Mouse (Mus musculus) liver, embryonic 15.5 days (tissue): ENCODE measurements around the gene Zfp553. TPM values are rescaled to one million over a fixed set of nuclear protein-coding genes. Genes with fewer than 3 reads are reported as not detected.

Experiments
- ATAC-seq: fragments of 200-750 bp; cut with Nextera tagmentation; 2 replicates; pipeline ENCODE4 v1.8.0; 2017; ENCODE audit warnings: moderate number of reproducible peaks, mild to moderate bottlenecking, moderate library complexity; ENCODE audit not compliant: insufficient read depth
- H3K27ac ChIP-seq: fragments of 300-500 bp; sonication (generic); replicated peaks from 2 replicates; pipeline ENCODE4 v1.5.1; 2015; ENCODE audit warnings: mild to moderate bottlenecking, inconsistent platforms
- H3K27me3 ChIP-seq: fragments of 300-500 bp; sonication (generic); 2 replicates; pipeline ENCODE4 v1.6.1; 2015; ENCODE audit warnings: mild to moderate bottlenecking, inconsistent platforms
- H3K36me3 ChIP-seq: fragments of 300-500 bp; sonication (generic); replicated peaks from 2 replicates; pipeline ENCODE4 v1.6.1; 2015; ENCODE audit warnings: moderate library complexity, mild to moderate bottlenecking, inconsistent platforms
- H3K4me1 ChIP-seq: fragments of 300-500 bp; sonication (generic); replicated peaks from 2 replicates; pipeline ENCODE4 v1.6.1; 2015; ENCODE audit warnings: inconsistent platforms
- H3K4me2 ChIP-seq: fragments of 300-500 bp; sonication (generic); 2 replicates; pipeline ENCODE4 v1.6.1; 2015; ENCODE audit warnings: moderate library complexity, mild to moderate bottlenecking, inconsistent platforms
- H3K4me3 ChIP-seq: fragments of 300-500 bp; sonication (generic); replicated peaks from 2 replicates; pipeline ENCODE4 v1.5.1; 2015; ENCODE audit warnings: mild to moderate bottlenecking, inconsistent platforms
- H3K9ac ChIP-seq: fragments of 300-500 bp; sonication (generic); 2 replicates; pipeline ENCODE4 v1.6.1; 2015; ENCODE audit warnings: moderate library complexity, mild to moderate bottlenecking, inconsistent platforms
- H3K9me3 ChIP-seq: fragments of 300-500 bp; sonication (generic); replicated peaks from 2 replicates; pipeline ENCODE4 v1.6.1; 2016; ENCODE audit warnings: inconsistent platforms
- WGBS: fragments of 180-500 bp; shearing (Covaris S2); methylation state at CpG from one replicate; pipeline ENCODE4 v1.1.7; 2015; ENCODE audit warnings: mixed read lengths; ENCODE audit not compliant: insufficient replicate concordance; 5-methylcytosine and 5-hydroxymethylcytosine counted together
- polyA plus RNA-seq: library from polyadenylated mRNA; unstranded; fragments of >200 nt; fragmentation: Nextera tagmentation; extraction: Ambion mirVana; gene quantifications from 2 replicates; pipeline ENCODE4 v1.2.1, GENCODE M21; 2015

Zfp553 gene
- polyA plus RNA-seq: 6.3 and 6.8 TPM in 2 replicates

GRCm38 (mm10) chr7:127232622-127233367 is at the start of gene Zfp553, which contains the start of gene Sept1:
Gene Zfp553, plus strand, starts transcription at chr7:127233061.
Gene Sept1, minus strand, starts transcription at chr7:127233130.
- Histone ChIP-seq H3K9ac (peak within 1 kb of the TSS; percentile 95), H3K4me1 (peaks cover 58% of the 10 kb centered on the region), H3K27me3 (no peaks in the 10 kb centered on the region), H3K27ac (peak within 1 kb of the TSS; percentile 92), H3K36me3 (peaks cover 36% of the 10 kb centered on the region), H3K4me2 (peak within 1 kb of the TSS; percentile 91), H3K4me3 (peak within 1 kb of the TSS; percentile 90), H3K9me3 (no peaks in the 10 kb centered on the region)
- ATAC-seq: peak; percentile 88
- WGBS: under 1% methylated on average over 64 of the region's 64 CpGs

- Histone ChIP-seq H3K9me3 (no peaks in the 10 kb centered on the region), H3K36me3 (no peaks in the 10 kb centered on the region), H3K9ac (no peak overlapping the region), H3K27me3 (no peaks in the 10 kb centered on the region), H3K4me1 (peaks cover 41% of the 10 kb centered on the region), H3K27ac (peak overlapping the region; percentile 77), H3K4me2 (peak overlapping the region; percentile 4; the same call in 1 of the 2 replicates), H3K4me3 (no peak overlapping the region)
- WGBS: 16% methylated on average over 8 of the region's 8 CpGs
- ATAC-seq: peak; percentile 82
Observed at GRCm38 (mm10) chr7:127183345-127183744, 49.5 kb upstream of the Zfp553 start.

GRCm38 (mm10) chr7:127183828-127184227 is 49.0 kb upstream of the Zfp553 start:
- H3K27ac ChIP-seq: peak overlapping the region; percentile 77; the same call in 1 of the 2 replicates
- peak; percentile 66 for ATAC-seq
- 38% methylated on average over 6 of the region's 6 CpGs for WGBS
- peaks cover 44% of the 10 kb centered on the region for H3K4me1 ChIP-seq
- H3K4me3 ChIP-seq: no peak overlapping the region
- no peaks in the 10 kb centered on the region for H3K27me3 ChIP-seq
- no peak overlapping the region for H3K9ac ChIP-seq
- H3K9me3 ChIP-seq: no peaks in the 10 kb centered on the region
- 0 out of 2 replicates have a peak overlapping the region, but pooled peaks have one; percentile 4 for H3K4me2 ChIP-seq
- no peaks in the 10 kb centered on the region for H3K36me3 ChIP-seq

- Histone ChIP-seq H3K4me1 (peaks cover 49% of the 10 kb centered on the region), H3K4me3 (no peak overlapping the region), H3K4me2 (no peak overlapping the region), H3K9ac (no peak overlapping the region), H3K27ac (0 out of 2 replicates have a peak overlapping the region, but pooled peaks have one; percentile 77), H3K27me3 (no peaks in the 10 kb centered on the region), H3K9me3 (no peaks in the 10 kb centered on the region), H3K36me3 (no peaks in the 10 kb centered on the region)
- no peak for ATAC-seq
- 17% methylated on average over 1 of the region's 1 CpGs for WGBS
Observed at GRCm38 (mm10) chr7:127184720-127185119, 48.1 kb upstream of the Zfp553 start.

- 47% methylated on average over 3 of the region's 3 CpGs for WGBS
- H3K4me2 ChIP-seq: no peak overlapping the region
- H3K27ac ChIP-seq: no peak overlapping the region
- H3K4me3 ChIP-seq: no peak overlapping the region
- no peaks in the 10 kb centered on the region for H3K36me3 ChIP-seq
- no peaks in the 10 kb centered on the region for H3K9me3 ChIP-seq
- H3K9ac ChIP-seq: no peak overlapping the region
- H3K4me1 ChIP-seq: peaks cover 44% of the 10 kb centered on the region
- ATAC-seq: no peak
- H3K27me3 ChIP-seq: no peaks in the 10 kb centered on the region
Observed at GRCm38 (mm10) chr7:127185601-127186000, 47.3 kb upstream of the Zfp553 start.

GRCm38 (mm10) chr7:127187351-127187750 is 45.5 kb upstream of the Zfp553 start:
- H3K27ac ChIP-seq: no peak overlapping the region
- H3K4me3 ChIP-seq: no peak overlapping the region
- no peaks in the 10 kb centered on the region for H3K9me3 ChIP-seq
- no peaks in the 10 kb centered on the region for H3K27me3 ChIP-seq
- no peak overlapping the region for H3K9ac ChIP-seq
- peaks cover 13% of the 10 kb centered on the region for H3K36me3 ChIP-seq
- no peak for ATAC-seq
- peaks cover 33% of the 10 kb centered on the region for H3K4me1 ChIP-seq
- WGBS: 69% methylated on average over 10 of the region's 10 CpGs
- H3K4me2 ChIP-seq: no peak overlapping the region

- Histone ChIP-seq H3K27ac (no peak overlapping the region), H3K36me3 (peaks cover 25% of the 10 kb centered on the region), H3K4me3 (no peak overlapping the region), H3K27me3 (no peaks in the 10 kb centered on the region), H3K9ac (no peak overlapping the region), H3K9me3 (no peaks in the 10 kb centered on the region), H3K4me1 (peaks cover 21% of the 10 kb centered on the region), H3K4me2 (no peak overlapping the region)
- 57% methylated on average over 17 of the region's 17 CpGs for WGBS
- ATAC-seq: no peak
Observed at GRCm38 (mm10) chr7:127188305-127189276, 44.3 kb upstream of the Zfp553 start.

GRCm38 (mm10) chr7:127190672-127191071 is 42.2 kb upstream of the Zfp553 start:
- Histone ChIP-seq H3K27me3 (no peaks in the 10 kb centered on the region), H3K27ac (no peak overlapping the region)

GRCm38 (mm10) chr7:127192989-127193388 is 39.9 kb upstream of the Zfp553 start:
- peaks cover 51% of the 10 kb centered on the region for H3K36me3 ChIP-seq
- peaks cover 41% of the 10 kb centered on the region for H3K4me1 ChIP-seq
- H3K4me2 ChIP-seq: no peak overlapping the region
- H3K27ac ChIP-seq: no peak overlapping the region
- no peaks in the 10 kb centered on the region for H3K27me3 ChIP-seq
- H3K4me3 ChIP-seq: no peak overlapping the region
- H3K9me3 ChIP-seq: no peaks in the 10 kb centered on the region
- H3K9ac ChIP-seq: no peak overlapping the region
- ATAC-seq: no peak
- WGBS: 85% methylated on average over 5 of the region's 5 CpGs

More at GRCm38 (mm10) chr7:127190672-127191071, 42.2 kb upstream of the Zfp553 start:
- Histone ChIP-seq H3K4me1 (peaks cover 25% of the 10 kb centered on the region), H3K4me3 (no peak overlapping the region), H3K4me2 (no peak overlapping the region), H3K36me3 (peaks cover 38% of the 10 kb centered on the region), H3K9ac (no peak overlapping the region), H3K9me3 (no peaks in the 10 kb centered on the region)
- 75% methylated on average over 6 of the region's 6 CpGs for WGBS
- ATAC-seq: no peak

GRCm38 (mm10) chr7:127194011-127194632 is 38.7 kb upstream of the Zfp553 start:
- Histone ChIP-seq H3K4me3 (peak overlapping the region; percentile 77; the same call in 1 of the 2 replicates), H3K4me2 (peak overlapping the region; percentile 91)
- no peak for ATAC-seq

More at GRCm38 (mm10) chr7:127194011-127194632, 38.7 kb upstream of the Zfp553 start:
- WGBS: 85% methylated on average over 17 of the region's 17 CpGs
- H3K36me3 ChIP-seq: peaks cover 62% of the 10 kb centered on the region
- peaks cover 34% of the 10 kb centered on the region for H3K4me1 ChIP-seq
- H3K27ac ChIP-seq: no peak overlapping the region
- no peaks in the 10 kb centered on the region for H3K27me3 ChIP-seq
- H3K9ac ChIP-seq: no peak overlapping the region
- H3K9me3 ChIP-seq: no peaks in the 10 kb centered on the region
